Mouse (Mus musculus) limb, embryonic 15.5 days (tissue): ENCODE measurements at regions not wholly inside any gene's neighbourhood (a gene's known extent, or its start where the extent isn't known, plus 50 kb on each side); places are given as distances from the start of the nearest gene placed in this dataset.

Source experiments
- ATAC-seq: fragments of 200-750 bp; cut with Nextera tagmentation; 2 replicates; pipeline ENCODE4 v1.8.0; 2017; ENCODE audit warnings: low read depth, moderate TSS enrichment; ENCODE audit not compliant: insufficient number of reproducible peaks, low FRiP score, low TSS enrichment
- H3K27ac ChIP-seq: fragments of 300-500 bp; sonication (generic); 2 replicates; pipeline ENCODE4 v1.5.1; 2015; ENCODE audit warnings: moderate library complexity, mild to moderate bottlenecking, inconsistent platforms
- H3K27me3 ChIP-seq: fragments of 300-500 bp; sonication (generic); 2 replicates; pipeline ENCODE4 v1.6.1; 2015; ENCODE audit warnings: inconsistent platforms
- H3K36me3 ChIP-seq: fragments of 300-500 bp; sonication (generic); 2 replicates; pipeline ENCODE4 v1.6.1; 2015; ENCODE audit warnings: inconsistent platforms
- H3K4me1 ChIP-seq: fragments of 300-500 bp; sonication (generic); 2 replicates; pipeline ENCODE4 v1.6.1; 2015; ENCODE audit warnings: inconsistent platforms
- H3K4me2 ChIP-seq: fragments of 300-500 bp; sonication (generic); 2 replicates; pipeline ENCODE4 v1.6.1; 2015; ENCODE audit warnings: mild to moderate bottlenecking, inconsistent platforms
- H3K4me3 ChIP-seq: fragments of 300-500 bp; sonication (generic); 2 replicates; pipeline ENCODE4 v1.5.1; 2015; ENCODE audit warnings: mild to moderate bottlenecking, inconsistent platforms
- H3K9ac ChIP-seq: fragments of 300-500 bp; sonication (generic); 2 replicates; pipeline ENCODE4 v1.6.1; 2015; ENCODE audit warnings: inconsistent platforms
- H3K9me3 ChIP-seq: fragments of 300-500 bp; sonication (generic); 2 replicates; pipeline ENCODE4 v1.6.1; 2016; ENCODE audit warnings: inconsistent platforms
- WGBS: fragments of 180-500 bp; shearing (Covaris S2); methylation state at CpG from one replicate; pipeline ENCODE4 v1.1.7; 2015; 5-methylcytosine and 5-hydroxymethylcytosine counted together

GRCm38 (mm10) chr3:105130228-105130627 is 63.6 kb downstream of the 4930564D02Rik start:
- no peaks in the 10 kb centered on the region for H3K9me3 ChIP-seq
- H3K27me3 ChIP-seq = no peaks in the 10 kb centered on the region
- 91% methylated on average over 4 of the region's 4 CpGs for WGBS
- no peak overlapping the region for H3K4me3 ChIP-seq
- H3K27ac ChIP-seq = no peak overlapping the region
- no peak overlapping the region for H3K9ac ChIP-seq
- ATAC-seq = no peak
- peaks cover 19% of the 10 kb centered on the region for H3K4me1 ChIP-seq
- no peak overlapping the region for H3K4me2 ChIP-seq
- no peaks in the 10 kb centered on the region for H3K36me3 ChIP-seq

DNA sequence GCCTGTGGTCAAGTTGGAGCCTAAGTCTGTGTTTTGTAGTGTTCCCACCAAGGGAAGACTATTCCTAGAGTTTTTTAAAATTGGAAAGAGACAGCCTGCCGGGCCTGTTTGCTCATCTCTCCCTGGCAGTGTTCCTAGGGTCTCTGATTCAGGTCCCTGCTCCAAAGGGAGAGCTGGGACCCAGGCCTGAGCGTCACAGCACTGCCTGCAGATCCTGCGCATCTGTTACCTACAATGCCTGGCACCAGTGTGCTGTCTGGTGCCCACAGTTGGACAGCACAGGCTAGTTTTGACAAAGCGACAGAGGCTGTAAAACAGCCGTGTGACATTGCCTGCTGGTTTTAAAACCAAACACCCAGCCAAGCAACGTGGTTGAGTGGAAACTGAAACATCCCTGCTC is 64.4 kb downstream of the 4930564D02Rik start:
- Histone ChIP-seq H3K9me3 (no peaks in the 10 kb centered on the region), H3K9ac (no peak overlapping the region), H3K27me3 (no peaks in the 10 kb centered on the region), H3K36me3 (no peaks in the 10 kb centered on the region), H3K4me3 (no peak overlapping the region), H3K4me1 (peaks cover 19% of the 10 kb centered on the region), H3K4me2 (no peak overlapping the region), H3K27ac (no peak overlapping the region)
- no peak for ATAC-seq
- WGBS = 64% methylated on average over 6 of the region's 6 CpGs

GRCm38 (mm10) chr3:105133011-105133410 is 66.4 kb downstream of the 4930564D02Rik start:
- Histone ChIP-seq H3K4me1 (peaks cover 12% of the 10 kb centered on the region), H3K4me2 (no peak overlapping the region), H3K36me3 (no peaks in the 10 kb centered on the region), H3K9me3 (no peaks in the 10 kb centered on the region), H3K9ac (no peak overlapping the region), H3K27ac (no peak overlapping the region), H3K4me3 (no peak overlapping the region), H3K27me3 (no peaks in the 10 kb centered on the region)
- WGBS = 71% methylated on average over 4 of the region's 4 CpGs
- ATAC-seq = no peak

GRCm38 (mm10) chr3:105141170-105141971 is 74.7 kb downstream of the 4930564D02Rik start:
- no peak overlapping the region for H3K27ac ChIP-seq
- no peaks in the 10 kb centered on the region for H3K27me3 ChIP-seq
- H3K4me1 ChIP-seq = no peaks in the 10 kb centered on the region
- no peak overlapping the region for H3K4me2 ChIP-seq
- WGBS = 68% methylated on average over 14 of the region's 14 CpGs
- no peaks in the 10 kb centered on the region for H3K36me3 ChIP-seq
- H3K9ac ChIP-seq = no peak overlapping the region
- no peak for ATAC-seq
- H3K4me3 ChIP-seq = no peak overlapping the region
- no peaks in the 10 kb centered on the region for H3K9me3 ChIP-seq

- no peak overlapping the region for H3K4me3 ChIP-seq
- no peak overlapping the region for H3K27ac ChIP-seq
- H3K9ac ChIP-seq = no peak overlapping the region
- H3K4me1 ChIP-seq = no peaks in the 10 kb centered on the region
- no peaks in the 10 kb centered on the region for H3K27me3 ChIP-seq
- no peak for ATAC-seq
- H3K9me3 ChIP-seq = no peaks in the 10 kb centered on the region
- H3K36me3 ChIP-seq = no peaks in the 10 kb centered on the region
- H3K4me2 ChIP-seq = no peak overlapping the region
These were observed 76.0 kb downstream of the 4930564D02Rik start for GRCm38 (mm10) chr3:105142631-105143030.

GRCm38 (mm10) chr3:105151475-105152157 is 85.0 kb downstream of the 4930564D02Rik start:
- 0 out of 2 replicates have a peak, but pooled peaks have one; percentile 40 for ATAC-seq
- H3K9ac ChIP-seq = no peak overlapping the region
- H3K4me1 ChIP-seq = peaks cover 13% of the 10 kb centered on the region
- H3K4me3 ChIP-seq = no peak overlapping the region
- 11% methylated on average over 11 of the region's 11 CpGs for WGBS
- no peak overlapping the region for H3K4me2 ChIP-seq
- H3K9me3 ChIP-seq = no peaks in the 10 kb centered on the region
- H3K36me3 ChIP-seq = no peaks in the 10 kb centered on the region
- H3K27ac ChIP-seq = no peak overlapping the region
- H3K27me3 ChIP-seq = no peaks in the 10 kb centered on the region

- H3K36me3 ChIP-seq = no peaks in the 10 kb centered on the region
- no peak overlapping the region for H3K9ac ChIP-seq
- H3K4me1 ChIP-seq = peaks cover 13% of the 10 kb centered on the region
- H3K4me3 ChIP-seq = no peak overlapping the region
- no peaks in the 10 kb centered on the region for H3K27me3 ChIP-seq
- ATAC-seq = no peak
- no peak overlapping the region for H3K4me2 ChIP-seq
- no peaks in the 10 kb centered on the region for H3K9me3 ChIP-seq
- WGBS = 4% methylated on average over 1 of the region's 1 CpGs
- H3K27ac ChIP-seq = no peak overlapping the region
These were observed 85.5 kb downstream of the 4930564D02Rik start for GRCm38 (mm10) chr3:105152158-105152541.

DNA sequence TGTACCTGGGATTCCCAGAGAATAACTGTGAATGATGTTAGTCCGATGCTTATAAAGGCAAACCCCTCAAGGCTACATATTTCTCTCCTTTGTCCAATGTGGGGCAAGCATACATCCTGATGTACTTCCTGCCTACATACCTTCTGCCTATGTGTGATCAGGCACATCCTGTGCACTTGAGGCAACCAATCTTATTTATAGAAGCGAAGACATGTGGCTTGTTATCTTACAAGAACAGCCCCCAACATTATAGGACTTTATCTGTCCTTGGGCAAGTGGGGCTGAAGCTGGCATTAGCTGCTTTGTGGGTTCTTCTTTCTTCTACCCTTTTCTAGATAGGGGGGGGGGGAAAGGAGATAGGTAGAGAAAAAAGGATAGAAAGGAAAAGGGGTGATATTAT is 91.7 kb downstream of the 4930564D02Rik start:
- H3K36me3 ChIP-seq = no peaks in the 10 kb centered on the region
- no peak overlapping the region for H3K4me2 ChIP-seq
- WGBS = 88% methylated on average over 2 of the region's 2 CpGs
- H3K4me3 ChIP-seq = no peak overlapping the region
- no peaks in the 10 kb centered on the region for H3K27me3 ChIP-seq
- no peaks in the 10 kb centered on the region for H3K4me1 ChIP-seq
- H3K9me3 ChIP-seq = no peaks in the 10 kb centered on the region
- H3K27ac ChIP-seq = no peak overlapping the region
- no peak for ATAC-seq
- no peak overlapping the region for H3K9ac ChIP-seq

DNA sequence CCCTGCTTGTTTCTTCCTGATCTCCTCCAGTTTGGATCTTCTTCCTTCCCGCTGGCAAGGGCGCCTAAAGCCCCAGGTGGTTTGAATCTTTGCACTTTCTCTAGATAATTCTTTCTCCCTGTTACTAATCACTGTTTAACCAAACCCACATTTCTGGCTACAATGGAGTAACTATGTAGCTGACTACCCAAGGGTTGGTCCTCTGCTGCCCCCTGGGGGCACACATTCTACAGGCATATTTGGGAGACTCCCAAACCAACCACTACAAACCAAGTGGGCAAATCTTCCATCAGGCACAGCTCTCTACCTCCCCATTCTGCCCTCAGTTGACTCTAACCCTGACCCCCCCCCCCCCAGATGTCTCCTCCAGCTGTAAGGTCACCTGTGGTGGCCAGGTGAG is 98.7 kb downstream of the 4930564D02Rik start:
- ATAC-seq = 0 out of 2 replicates have a peak, but pooled peaks have one; percentile 40
- no peak overlapping the region for H3K9ac ChIP-seq
- no peaks in the 10 kb centered on the region for H3K4me1 ChIP-seq
- no peak overlapping the region for H3K4me3 ChIP-seq
- WGBS = 33% methylated on average over 2 of the region's 2 CpGs
- H3K4me2 ChIP-seq = no peak overlapping the region
- no peaks in the 10 kb centered on the region for H3K36me3 ChIP-seq
- H3K9me3 ChIP-seq = no peaks in the 10 kb centered on the region
- H3K27me3 ChIP-seq = no peaks in the 10 kb centered on the region
- no peak overlapping the region for H3K27ac ChIP-seq

DNA sequence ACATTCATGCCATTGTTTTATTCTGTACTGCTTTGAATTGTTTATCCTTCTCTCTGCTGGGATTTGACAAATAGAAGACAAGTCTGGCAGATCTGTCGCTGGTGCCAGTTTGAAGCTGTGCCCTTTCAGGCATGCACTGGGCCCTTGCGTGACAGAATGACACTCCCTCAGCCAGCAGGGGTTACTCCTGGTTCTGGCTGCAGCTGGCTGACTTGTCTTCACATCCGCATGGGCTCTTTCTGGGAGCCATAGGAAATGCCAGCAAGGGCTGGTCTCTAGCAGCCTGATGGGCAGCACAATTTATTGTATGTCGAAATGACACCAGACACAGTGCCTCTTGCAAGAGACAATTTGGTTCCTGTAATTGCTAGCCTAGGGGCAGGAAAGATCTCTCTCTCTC is 102.5 kb downstream of the 4930564D02Rik start:
- H3K27ac ChIP-seq = no peak overlapping the region
- no peak for ATAC-seq
- H3K4me2 ChIP-seq = no peak overlapping the region
- H3K9ac ChIP-seq = no peak overlapping the region
- H3K4me1 ChIP-seq = no peaks in the 10 kb centered on the region
- no peaks in the 10 kb centered on the region for H3K9me3 ChIP-seq
- no peak overlapping the region for H3K4me3 ChIP-seq
- H3K27me3 ChIP-seq = no peaks in the 10 kb centered on the region
- H3K36me3 ChIP-seq = no peaks in the 10 kb centered on the region
- WGBS = 46% methylated on average over 4 of the region's 4 CpGs

DNA sequence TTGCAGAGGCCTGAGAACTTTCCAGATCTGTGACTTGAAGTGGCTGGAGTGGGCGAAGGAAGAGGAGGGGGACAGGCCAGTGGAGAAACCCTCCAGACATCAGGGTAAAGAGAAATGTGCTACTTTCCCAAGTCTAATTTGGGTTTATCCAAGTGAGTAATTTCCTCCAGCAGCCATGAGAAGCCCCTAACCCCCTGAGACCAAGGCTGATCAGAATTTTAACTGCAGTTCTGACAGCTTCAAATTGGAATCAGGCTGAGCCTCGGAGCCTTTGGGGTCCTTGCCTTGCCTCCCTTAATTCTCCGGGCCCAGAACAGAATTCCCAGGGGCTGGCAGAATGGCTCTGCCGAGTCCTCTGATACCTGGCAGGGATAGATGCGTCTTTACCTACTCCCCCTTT is 104.9 kb downstream of the 4930564D02Rik start:
- no peaks in the 10 kb centered on the region for H3K27me3 ChIP-seq
- WGBS = 78% methylated on average over 5 of the region's 5 CpGs
- no peak overlapping the region for H3K9ac ChIP-seq
- no peak overlapping the region for H3K4me2 ChIP-seq
- no peak overlapping the region for H3K4me3 ChIP-seq
- H3K4me1 ChIP-seq = no peaks in the 10 kb centered on the region
- no peak overlapping the region for H3K27ac ChIP-seq
- ATAC-seq = no peak
- no peaks in the 10 kb centered on the region for H3K9me3 ChIP-seq
- no peaks in the 10 kb centered on the region for H3K36me3 ChIP-seq

GRCm38 (mm10) chr3:105172054-105172453 is 105.4 kb downstream of the 4930564D02Rik start:
- H3K27ac ChIP-seq = no peak overlapping the region
- H3K9me3 ChIP-seq = no peaks in the 10 kb centered on the region
- H3K9ac ChIP-seq = no peak overlapping the region
- no peak for ATAC-seq
- H3K27me3 ChIP-seq = no peaks in the 10 kb centered on the region
- no peak overlapping the region for H3K4me3 ChIP-seq
- H3K4me2 ChIP-seq = no peak overlapping the region
- H3K4me1 ChIP-seq = no peaks in the 10 kb centered on the region
- H3K36me3 ChIP-seq = no peaks in the 10 kb centered on the region
- 69% methylated on average over 1 of the region's 1 CpGs for WGBS
